Mouse (Mus musculus): ENCODE data around the gene Itgad. TPM values are rescaled to one million over a fixed set of nuclear protein-coding genes. Genes with fewer than 3 reads are reported as not detected.

Gene Itgad
- total RNA-seq, 2 experiments from 2014 or later = 0.09 TPM; not detected in 1

Other genes starting within 250 kb of the Itgad start
- 10 to 100 TPM; 12.9 to 16.7 TPM for gene Kat8, start 241.9 kb upstream of the Itgad start, total RNA-seq (2021)
- gene Prss8, start 224.3 kb upstream of the Itgad start, total RNA-seq (2021) = not detected
- 1 to 10 TPM; 6.6 to 7.9 TPM for gene Prss36, start 207.7 kb upstream of the Itgad start, total RNA-seq (2021)
- 100 to 1,000 TPM; 199 to 239 TPM for gene Fus, start 186.9 kb upstream of the Itgad start, total RNA-seq (2021)
- gene Pycard, start 160.5 kb upstream of the Itgad start, total RNA-seq (2021) = 1 to 10 TPM; 3.3 to 4.9 TPM
- gene Trim72, start 150.4 kb upstream of the Itgad start, total RNA-seq (2021) = 100 to 1,000 TPM; 238 to 256 TPM
- gene Itgam, start 91.7 kb upstream of the Itgad start, total RNA-seq (2021) = 1 to 10 TPM; 1.5 to 3.4 TPM
- not detected for gene Gm49368, start 91.7 kb upstream of the Itgad start, total RNA-seq (2021)
- gene Itgax, start 24.8 kb upstream of the Itgad start, total RNA-seq (2021) = under 1 TPM; 0.09 to 0.18 TPM
- 100 to 1,000 TPM; 833 to 932 TPM for gene Cox6a2, start 52.0 kb downstream of the Itgad start, total RNA-seq (2021)
- 10 to 100 TPM; 10.7 to 14.7 TPM for gene Armc5, start 83.0 kb downstream of the Itgad start, total RNA-seq (2021)
- 1 to 10 TPM; 3.5 to 4.6 TPM for gene 9130023H24Rik, start 83.7 kb downstream of the Itgad start, total RNA-seq (2021)
- gene Tgfb1i1, start 92.4 kb downstream of the Itgad start, total RNA-seq (2021) = 10 to 100 TPM; 23.1 to 30.3 TPM
- gene Slc5a2, start 111.3 kb downstream of the Itgad start, total RNA-seq (2021) = not detected
- gene BC017158, start 143.8 kb downstream of the Itgad start, total RNA-seq (2021) = 10 to 100 TPM in 1 of 2 experiments, 1 to 10 TPM in 1; 7.0 to 11.9 TPM

All from gastrocnemius, postnatal 10 days (tissue).